Mouse (Mus musculus) midbrain, embryonic 15.5 days (tissue): ENCODE measurements around the gene Olfr1425. TPM values are rescaled to one million over a fixed set of nuclear protein-coding genes. Genes with fewer than 3 reads are reported as not detected.
"Not testable (repeated sequence)": the region's sequence is repeated elsewhere in the genome, so short reads cannot be mapped to it uniquely, and the experiment has no call there.

Experiments
- ATAC-seq: fragments of 200-750 bp; cut with Nextera tagmentation; replicated peaks from 2 replicates; pipeline ENCODE4 v1.8.0; 2017; ENCODE audit warnings: moderate TSS enrichment
- H3K27ac ChIP-seq: fragments of 300-500 bp; sonication (generic); 2 replicates; pipeline ENCODE4 v1.5.1; 2015; ENCODE audit warnings: mild to moderate bottlenecking, inconsistent platforms
- H3K27me3 ChIP-seq: fragments of 300-500 bp; sonication (generic); replicated peaks from 2 replicates; pipeline ENCODE4 v1.6.1; 2015; ENCODE audit warnings: inconsistent platforms
- H3K36me3 ChIP-seq: fragments of 300-500 bp; sonication (generic); replicated peaks from 2 replicates; pipeline ENCODE4 v1.6.1; 2015; ENCODE audit warnings: inconsistent platforms
- H3K4me1 ChIP-seq: fragments of 300-500 bp; sonication (generic); 2 replicates; pipeline ENCODE4 v1.6.1; 2015; ENCODE audit warnings: inconsistent platforms
- H3K4me2 ChIP-seq: fragments of 300-500 bp; sonication (generic); 2 replicates; pipeline ENCODE4 v1.6.1; 2015; ENCODE audit warnings: inconsistent platforms, mild to moderate bottlenecking, moderate library complexity
- H3K4me3 ChIP-seq: fragments of 300-500 bp; sonication (generic); 2 replicates; pipeline ENCODE4 v1.5.1; 2015; ENCODE audit warnings: mild to moderate bottlenecking, inconsistent platforms
- H3K9ac ChIP-seq: fragments of 300-500 bp; sonication (generic); 2 replicates; pipeline ENCODE4 v1.6.1; 2015; ENCODE audit warnings: mild to moderate bottlenecking, inconsistent platforms
- H3K9me3 ChIP-seq: fragments of 300-500 bp; sonication (generic); 2 replicates; pipeline ENCODE4 v1.6.1; 2016; ENCODE audit warnings: inconsistent platforms
- WGBS: fragments of 180-500 bp; shearing (Covaris S2); methylation state at CpG from one replicate; pipeline ENCODE4 v1.1.7; 2015; ENCODE audit warnings: mixed read lengths; 5-methylcytosine and 5-hydroxymethylcytosine counted together
- polyA plus RNA-seq: library from polyadenylated mRNA; unstranded; fragments of >200 nt; fragmentation: Nextera tagmentation; extraction: Ambion mirVana; gene quantifications from 2 replicates; pipeline ENCODE4 v1.2.1, GENCODE M21; 2015

The Olfr1425 gene
- not detected in 2 replicates for polyA plus RNA-seq

GRCm38 (mm10) chr19:12077631-12078030 lies at the start of gene Olfr1425:
Olfr1425 (minus strand) TSS chr19:12077731.
- H3K4me2 ChIP-seq, ATAC-seq, H3K4me3 ChIP-seq, H3K36me3 ChIP-seq, H3K9ac ChIP-seq, H3K9me3 ChIP-seq, H3K27me3 ChIP-seq, H3K27ac ChIP-seq, H3K4me1 ChIP-seq: not testable (repeated sequence)
- WGBS: 84% methylated on average over 4 of the region's 4 CpGs

DNA sequence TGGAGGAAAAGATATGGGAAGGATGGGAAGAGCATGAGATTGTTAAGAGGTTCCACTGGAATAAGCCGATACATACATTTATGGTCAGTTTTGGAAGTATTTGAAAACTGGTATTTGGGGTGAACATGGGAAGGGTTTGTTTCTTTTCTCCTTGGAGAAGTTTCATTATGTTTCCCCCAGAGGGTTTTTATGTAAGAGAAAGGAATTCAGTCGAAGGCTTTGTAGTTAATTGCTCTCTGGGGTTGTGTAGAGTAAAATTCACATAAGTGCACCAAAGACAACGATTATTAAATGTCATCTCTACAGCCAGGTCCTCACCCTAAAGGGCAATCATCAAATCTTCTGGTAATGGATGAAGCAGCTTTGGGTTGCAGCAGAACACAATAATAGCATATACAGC lies 45.6 kb upstream of the Olfr1425 start, which contains the start of gene Olfr76:
Olfr76 (minus strand) TSS at position 101 of the 400 bp plus-strand sequence.
- Histone ChIP-seq H3K4me2 (no peak within 1 kb of the TSS), H3K4me3 (no peak within 1 kb of the TSS), H3K9ac (no peak within 1 kb of the TSS), H3K9me3 (no peaks in the 10 kb centered on the region), H3K4me1 (no peaks in the 10 kb centered on the region), H3K36me3 (no peaks in the 10 kb centered on the region), H3K27ac (no peak within 1 kb of the TSS), H3K27me3 (no peaks in the 10 kb centered on the region)
- 80% methylated on average over 3 of the region's 3 CpGs for WGBS
- ATAC-seq: no peak

- ATAC-seq: no peak
- Histone ChIP-seq H3K9ac (no peak overlapping the region), H3K4me2 (no peak overlapping the region), H3K4me1 (no peaks in the 10 kb centered on the region), H3K9me3 (no peaks in the 10 kb centered on the region), H3K27ac (no peak overlapping the region), H3K4me3 (no peak overlapping the region), H3K36me3 (no peaks in the 10 kb centered on the region), H3K27me3 (no peaks in the 10 kb centered on the region)
- 89% methylated on average over 3 of the region's 3 CpGs for WGBS
Observed at GRCm38 (mm10) chr19:12116464-12116863, 38.9 kb upstream of the Olfr1425 start.

- no peaks in the 10 kb centered on the region for H3K27me3 ChIP-seq
- no peak within 1 kb of the TSS for H3K4me2 ChIP-seq
- no peaks in the 10 kb centered on the region for H3K4me1 ChIP-seq
- no peak within 1 kb of the TSS for H3K27ac ChIP-seq
- ATAC-seq: no peak
- H3K9me3 ChIP-seq: no peaks in the 10 kb centered on the region
- H3K36me3 ChIP-seq: no peaks in the 10 kb centered on the region
- no peak within 1 kb of the TSS for H3K4me3 ChIP-seq
- no peak within 1 kb of the TSS for H3K9ac ChIP-seq
- WGBS: 87% methylated on average over 1 of the region's 1 CpGs
Observed at GRCm38 (mm10) chr19:12115797-12116196, 38.3 kb upstream of the Olfr1425 start, which contains the start of gene Olfr1428. Olfr1428 (minus strand) TSS chr19:12115897.

DNA sequence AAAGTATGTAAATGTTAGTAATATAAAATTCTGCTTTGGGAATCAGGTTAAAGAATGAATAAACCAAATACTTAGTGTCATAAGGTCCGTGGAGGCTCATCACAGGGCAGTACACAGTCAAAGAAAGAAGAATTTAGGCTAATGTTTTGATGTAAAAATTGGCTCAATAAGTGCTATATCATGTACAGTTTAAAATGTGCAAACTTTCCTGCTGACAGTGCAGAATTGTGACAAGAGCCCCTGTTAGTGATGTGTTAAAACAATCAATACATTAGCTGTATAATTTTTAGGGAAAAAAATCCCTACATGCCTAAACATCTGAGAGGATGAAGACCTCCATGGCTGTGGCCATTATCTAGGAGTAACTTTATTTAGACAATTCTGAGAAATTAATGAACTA lies 36.3 kb upstream of the Olfr1425 start:
- no peak for ATAC-seq
- no peaks in the 10 kb centered on the region for H3K27me3 ChIP-seq
- no peak overlapping the region for H3K9ac ChIP-seq
- H3K4me3 ChIP-seq: no peak overlapping the region
- H3K4me1 ChIP-seq: no peaks in the 10 kb centered on the region
- H3K27ac ChIP-seq: no peak overlapping the region
- no peaks in the 10 kb centered on the region for H3K36me3 ChIP-seq
- 57% methylated on average over 1 of the region's 1 CpGs for WGBS
- H3K9me3 ChIP-seq: no peaks in the 10 kb centered on the region
- no peak overlapping the region for H3K4me2 ChIP-seq

GRCm38 (mm10) chr19:12104541-12104940 lies 27.0 kb upstream of the Olfr1425 start:
- H3K36me3 ChIP-seq: no peaks in the 10 kb centered on the region
- H3K9me3 ChIP-seq: no peaks in the 10 kb centered on the region
- H3K4me2 ChIP-seq: no peak overlapping the region
- ATAC-seq: no peak
- H3K27me3 ChIP-seq: no peaks in the 10 kb centered on the region
- no peak overlapping the region for H3K4me3 ChIP-seq
- WGBS: 66% methylated on average over 1 of the region's 1 CpGs
- H3K27ac ChIP-seq: no peak overlapping the region
- H3K9ac ChIP-seq: no peak overlapping the region
- H3K4me1 ChIP-seq: no peaks in the 10 kb centered on the region

GRCm38 (mm10) chr19:12103234-12103633 lies 25.7 kb upstream of the Olfr1425 start, which contains the start of gene Olfr1427:
Olfr1427 (minus strand) TSS chr19:12103334.
- Histone ChIP-seq H3K9me3 (no peaks in the 10 kb centered on the region), H3K36me3 (no peaks in the 10 kb centered on the region), H3K4me1 (no peaks in the 10 kb centered on the region), H3K4me3 (no peak within 1 kb of the TSS), H3K9ac (no peak within 1 kb of the TSS), H3K27ac (no peak within 1 kb of the TSS), H3K27me3 (no peaks in the 10 kb centered on the region), H3K4me2 (no peak within 1 kb of the TSS)
- ATAC-seq: no peak
- WGBS: 96% methylated on average over 2 of the region's 2 CpGs

- Histone ChIP-seq H3K27me3 (no peaks in the 10 kb centered on the region), H3K9ac (no peak within 1 kb of the TSS), H3K36me3 (no peaks in the 10 kb centered on the region), H3K9me3 (no peaks in the 10 kb centered on the region), H3K4me1 (no peaks in the 10 kb centered on the region), H3K4me3 (no peak within 1 kb of the TSS), H3K4me2 (no peak within 1 kb of the TSS), H3K27ac (no peak within 1 kb of the TSS)
- no peak for ATAC-seq
- 80% methylated on average over 1 of the region's 1 CpGs for WGBS
Observed at GRCm38 (mm10) chr19:12091913-12092312, 14.4 kb upstream of the Olfr1425 start, which contains the start of gene Olfr1426. Olfr1426 (minus strand) TSS chr19:12092013.

DNA sequence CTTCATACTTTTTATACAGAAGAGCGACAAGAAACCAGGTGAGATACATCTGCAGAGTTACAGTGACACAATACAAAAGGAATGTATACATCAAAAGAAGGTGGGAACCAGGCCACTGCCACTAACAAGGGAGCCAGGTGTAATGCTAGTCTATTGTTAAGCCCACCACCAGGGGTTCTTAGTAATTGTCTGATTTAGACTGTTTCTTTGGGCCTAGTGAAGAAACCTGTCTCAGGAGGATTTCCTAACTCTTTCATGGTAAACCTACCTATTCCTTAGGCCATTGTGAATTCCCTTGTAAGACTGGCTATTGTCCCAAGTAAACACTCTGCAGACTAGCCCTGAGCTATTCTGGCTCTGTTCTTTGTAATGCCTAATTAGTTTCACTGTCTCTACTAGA lies 8.0 kb downstream of the Olfr1425 start:
- not testable (repeated sequence) for H3K4me3 ChIP-seq, H3K9ac ChIP-seq, H3K27me3 ChIP-seq, H3K9me3 ChIP-seq, H3K27ac ChIP-seq, H3K4me1 ChIP-seq, H3K36me3 ChIP-seq, H3K4me2 ChIP-seq, ATAC-seq
- WGBS: 74% methylated on average over 1 of the region's 1 CpGs

- H3K4me2 ChIP-seq: not testable (repeated sequence)
Observed at GRCm38 (mm10) chr19:12067806-12068205, 9.7 kb downstream of the Olfr1425 start.

GRCm38 (mm10) chr19:12062582-12062981 lies 14.9 kb downstream of the Olfr1425 start, which contains the start of gene Olfr1424:
Olfr1424 (minus strand) TSS chr19:12062682.
- WGBS: 84% methylated on average over 1 of the region's 1 CpGs
- ATAC-seq, H3K9ac ChIP-seq, H3K9me3 ChIP-seq, H3K36me3 ChIP-seq, H3K4me2 ChIP-seq, H3K4me3 ChIP-seq, H3K27ac ChIP-seq, H3K4me1 ChIP-seq, H3K27me3 ChIP-seq: not testable (repeated sequence)

More at GRCm38 (mm10) chr19:12067806-12068205, 9.7 kb downstream of the Olfr1425 start:
- not testable (repeated sequence) for H3K9me3 ChIP-seq, H3K4me1 ChIP-seq, H3K4me3 ChIP-seq, H3K27ac ChIP-seq, H3K9ac ChIP-seq, H3K36me3 ChIP-seq, ATAC-seq, H3K27me3 ChIP-seq
- WGBS: 68% methylated on average over 1 of the region's 1 CpGs

GRCm38 (mm10) chr19:12043163-12043562 lies 34.4 kb downstream of the Olfr1425 start:
- no peaks in the 10 kb centered on the region for H3K36me3 ChIP-seq
- ATAC-seq: no peak
- no peak overlapping the region for H3K9ac ChIP-seq
- no peaks in the 10 kb centered on the region for H3K9me3 ChIP-seq
- no peak overlapping the region for H3K4me2 ChIP-seq
- H3K27me3 ChIP-seq: no peaks in the 10 kb centered on the region
- no peak overlapping the region for H3K4me3 ChIP-seq
- no peaks in the 10 kb centered on the region for H3K4me1 ChIP-seq
- WGBS: 89% methylated on average over 5 of the region's 5 CpGs
- no peak overlapping the region for H3K27ac ChIP-seq

- Histone ChIP-seq H3K4me3 (no peak within 1 kb of the TSS), H3K9ac (no peak within 1 kb of the TSS), H3K9me3 (no peaks in the 10 kb centered on the region), H3K27ac (no peak within 1 kb of the TSS), H3K27me3 (no peaks in the 10 kb centered on the region), H3K36me3 (no peaks in the 10 kb centered on the region), H3K4me2 (no peak within 1 kb of the TSS), H3K4me1 (no peaks in the 10 kb centered on the region)
- ATAC-seq: no peak
- WGBS: 62% methylated on average over 2 of the region's 2 CpGs
Observed at GRCm38 (mm10) chr19:12041217-12041616, 36.3 kb downstream of the Olfr1425 start, which contains the start of gene Olfr1423. Olfr1423 (minus strand) TSS chr19:12041317.
